Mouse (Mus musculus): Measurements from ENCODE around the gene Tdrd9. TPM values are rescaled to one million over a fixed set of nuclear protein-coding genes. Genes with fewer than 3 reads are reported as not detected.

Gene Tdrd9
- total RNA-seq, 2 experiments from 2014 or later, result 0.33 to 0.41 TPM

- no peak for DNase-seq (ENCODE audit: low spot score in 2 of 2)
These were observed 129.7 kb downstream of the Tdrd9 start for GRCm38 (mm10) chr12:112101045-112101444.

DNA sequence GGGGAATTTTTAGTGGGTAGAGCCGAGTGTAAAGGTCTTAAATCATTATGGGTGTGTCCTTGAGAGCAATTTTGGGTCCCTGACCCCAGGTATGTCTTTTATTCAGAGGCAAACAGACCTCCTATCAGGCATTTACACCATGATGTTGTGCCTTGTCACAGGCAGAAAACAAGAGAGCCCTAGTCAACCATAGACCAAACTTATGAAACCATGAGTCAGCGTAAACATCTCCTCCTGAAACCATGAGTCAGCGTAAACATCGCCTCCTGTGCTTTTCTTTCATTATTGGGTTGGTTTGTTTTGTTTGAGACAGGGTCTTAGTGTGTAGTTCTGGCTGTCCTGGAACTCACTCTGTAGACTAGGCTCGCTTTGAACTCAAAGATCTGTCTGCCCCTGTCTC lies 131.8 kb downstream of the Tdrd9 start:
- no peak for DNase-seq (ENCODE audit: low spot score in 2 of 2)

- no peak for DNase-seq (ENCODE audit: low spot score in 2 of 2)
These were observed 133.5 kb downstream of the Tdrd9 start for GRCm38 (mm10) chr12:112104890-112105289.

DNA sequence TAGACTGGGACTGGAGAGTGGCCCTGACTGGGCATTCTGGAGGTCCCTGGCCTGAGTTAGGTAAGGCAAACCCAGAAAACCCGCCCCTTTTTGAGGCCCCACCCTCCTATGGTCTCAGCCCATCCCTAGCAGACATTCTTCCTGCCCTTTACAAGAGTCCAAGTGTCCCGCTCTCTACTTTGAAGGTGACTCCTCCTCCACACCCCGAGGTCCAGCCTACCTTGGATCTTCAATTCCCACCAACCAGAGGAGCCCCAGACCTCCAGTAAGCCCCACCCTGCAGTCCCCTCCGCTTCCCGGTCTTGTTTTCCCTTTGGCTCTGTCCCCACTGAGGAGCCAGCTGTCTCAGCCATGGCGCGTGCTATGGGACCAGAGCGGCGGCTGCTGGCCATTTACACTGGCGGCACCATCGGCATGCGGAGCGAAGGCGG lies 135.2 kb downstream of the Tdrd9 start, which contains the start of gene Aspg:
Aspg (plus strand) TSS at position 139 of the 431 bp plus-strand sequence.
- DNase-seq (ENCODE audit: low spot score in 2 of 2), result no peak

DNA sequence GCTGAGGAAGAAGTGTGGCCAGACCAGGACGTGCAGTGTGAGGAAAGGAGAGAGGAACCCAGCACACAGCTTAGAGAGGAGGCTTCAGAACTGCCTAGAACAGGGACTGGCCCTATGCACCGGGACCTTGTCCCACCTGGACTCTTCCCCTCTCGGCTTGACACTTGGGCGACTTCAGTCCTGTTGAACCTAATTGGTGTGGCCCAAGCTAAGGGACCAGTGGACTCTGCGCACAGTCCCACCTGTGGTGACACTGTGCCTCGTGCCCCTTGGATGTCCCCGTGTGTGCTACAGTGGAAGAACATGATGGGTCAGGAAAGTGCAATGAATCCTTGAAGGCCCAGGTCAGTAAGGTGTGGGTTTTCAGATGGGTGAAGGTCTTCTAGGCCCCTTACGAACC lies 136.3 kb downstream of the Tdrd9 start:
- DNase-seq (ENCODE audit: low spot score in 2 of 2), result no peak

- no peak for DNase-seq (ENCODE audit: low spot score in 2 of 2)
These were observed 137.5 kb downstream of the Tdrd9 start for GRCm38 (mm10) chr12:112108696-112109445.

GRCm38 (mm10) chr12:112109701-112110100 lies 138.3 kb downstream of the Tdrd9 start:
- no peak for DNase-seq (ENCODE audit: low spot score in 2 of 2)

DNA sequence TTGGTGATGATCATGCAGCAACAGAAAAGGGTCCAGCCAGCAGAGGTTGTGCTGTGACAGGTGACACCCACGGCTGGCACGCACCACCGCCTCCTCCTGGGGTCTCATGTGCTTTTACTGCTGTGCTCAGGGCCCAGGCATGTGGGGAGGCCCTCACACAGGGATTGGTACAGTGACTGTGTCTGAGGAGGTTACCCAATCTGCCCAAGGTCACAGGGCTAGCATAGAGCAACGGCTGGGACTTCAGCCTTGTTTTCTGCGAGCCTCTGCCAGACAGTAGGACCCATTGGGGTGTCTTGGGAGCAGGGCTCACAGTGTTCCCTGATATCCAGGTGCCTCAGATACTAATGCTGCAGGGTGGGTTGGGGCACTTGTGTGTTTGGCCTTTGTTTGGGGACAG lies 140.0 kb downstream of the Tdrd9 start:
- DNase-seq (ENCODE audit: low spot score in 2 of 2), result no peak

DNA sequence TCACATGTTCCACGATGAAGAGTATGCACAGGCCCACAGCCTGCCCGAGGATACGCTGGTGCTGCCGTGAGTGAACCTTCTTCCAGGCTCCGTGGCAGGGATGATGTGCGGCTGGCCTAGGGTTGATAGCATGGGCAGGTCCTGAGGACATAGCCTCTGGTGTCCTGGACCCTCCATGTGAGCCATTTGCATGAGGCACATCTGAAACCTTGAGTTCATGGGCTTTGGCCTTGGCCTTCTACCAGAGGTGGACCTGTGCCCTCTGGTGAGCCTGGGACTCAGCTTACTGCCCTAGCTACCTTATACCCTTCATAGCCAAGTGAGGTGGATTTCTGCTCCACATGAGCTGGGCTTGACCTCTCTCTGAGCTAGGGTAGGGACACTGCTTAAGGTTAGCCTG lies 140.9 kb downstream of the Tdrd9 start:
- no peak for DNase-seq (ENCODE audit: low spot score in 2 of 2)

GRCm38 (mm10) chr12:112112686-112113396 lies 141.5 kb downstream of the Tdrd9 start:
- no peak for DNase-seq (ENCODE audit: low spot score in 2 of 2)

GRCm38 (mm10) chr12:112113710-112114109 lies 142.4 kb downstream of the Tdrd9 start:
- DNase-seq (ENCODE audit: low spot score in 2 of 2), result peak; percentile 87 to 91

DNA sequence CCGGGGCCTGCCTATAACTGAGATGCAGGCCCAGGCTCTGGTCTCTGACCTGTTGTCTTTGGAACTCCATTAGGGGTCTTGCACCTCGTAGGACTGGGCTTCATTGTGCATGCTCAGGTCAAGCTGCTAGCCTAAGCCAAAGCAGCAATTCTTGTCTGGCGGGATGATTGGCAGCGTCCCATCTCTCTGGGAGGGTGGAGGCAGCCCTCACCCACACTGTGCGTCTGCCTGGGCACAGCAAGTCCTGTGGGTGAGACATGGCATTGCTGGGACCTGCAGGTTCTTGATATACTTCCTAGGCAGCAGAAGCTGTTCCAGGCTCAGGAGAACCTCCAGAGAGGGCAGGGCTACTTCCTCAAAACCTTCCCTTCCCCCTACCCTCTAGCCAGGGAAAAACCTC lies 145.6 kb downstream of the Tdrd9 start:
- no peak for DNase-seq (ENCODE audit: low spot score in 2 of 2)

- DNase-seq (ENCODE audit: low spot score in 2 of 2), result no peak
These were observed 146.3 kb downstream of the Tdrd9 start for GRCm38 (mm10) chr12:112117649-112118048.

Small RNA genes lying within 50 kb of the gene (microRNA-seq; reads per million reads assigned to microRNA genes)
- gene Mir3073a, result 0 reads per million in 2 experiments
- 0 reads per million in 2 experiments for gene Mir3073b

Other genes starting within 250 kb of the Tdrd9 start
- 100 to 1,000 TPM; 840 to 877 TPM for gene Klc1, start 212.7 kb upstream of the Tdrd9 start, total RNA-seq (2021)
- 1 to 10 TPM; 3.2 to 4.1 TPM for gene Xrcc3, start 157.7 kb upstream of the Tdrd9 start, total RNA-seq (2021)
- 10 to 100 TPM; 21.5 to 22.0 TPM for gene Zfyve21, start 157.4 kb upstream of the Tdrd9 start, total RNA-seq (2021)
- 10 to 100 TPM; 66.3 to 69.1 TPM for gene Ppp1r13b, start 63.4 kb upstream of the Tdrd9 start, total RNA-seq (2021)
- gene Atp5mpl, start 4.6 kb upstream of the Tdrd9 start, total RNA-seq (2021), result 100 to 1,000 TPM; 458 to 498 TPM
- gene Rd3l, start 9.8 kb downstream of the Tdrd9 start, total RNA-seq (2021), result not detected
- gene Aspg, start 135.1 kb downstream of the Tdrd9 start, total RNA-seq (2021), result 1 to 10 TPM; 1.5 to 2.7 TPM
- gene Kif26a, start 174.6 kb downstream of the Tdrd9 start, total RNA-seq (2021), result 10 to 100 TPM in 1 of 2 experiments, 1 to 10 TPM in 1; 7.6 to 10.0 TPM

Data from layer of hippocampus, postnatal 10 days (tissue).